Mouse (Mus musculus) brain, embryonic 18.5 days (tissue): ENCODE measurements around the gene 4930519P11Rik.
A peak's percentile ranks its signal among the peaks of the same experiment; 100 is the strongest.

Source experiments
- DNase-seq: peaks from one replicate; pipeline ENCODE4 v3.0.0-alpha.2; 2012; ENCODE audit warnings: low read depth, low spot score

4930519P11Rik gene

DNA sequence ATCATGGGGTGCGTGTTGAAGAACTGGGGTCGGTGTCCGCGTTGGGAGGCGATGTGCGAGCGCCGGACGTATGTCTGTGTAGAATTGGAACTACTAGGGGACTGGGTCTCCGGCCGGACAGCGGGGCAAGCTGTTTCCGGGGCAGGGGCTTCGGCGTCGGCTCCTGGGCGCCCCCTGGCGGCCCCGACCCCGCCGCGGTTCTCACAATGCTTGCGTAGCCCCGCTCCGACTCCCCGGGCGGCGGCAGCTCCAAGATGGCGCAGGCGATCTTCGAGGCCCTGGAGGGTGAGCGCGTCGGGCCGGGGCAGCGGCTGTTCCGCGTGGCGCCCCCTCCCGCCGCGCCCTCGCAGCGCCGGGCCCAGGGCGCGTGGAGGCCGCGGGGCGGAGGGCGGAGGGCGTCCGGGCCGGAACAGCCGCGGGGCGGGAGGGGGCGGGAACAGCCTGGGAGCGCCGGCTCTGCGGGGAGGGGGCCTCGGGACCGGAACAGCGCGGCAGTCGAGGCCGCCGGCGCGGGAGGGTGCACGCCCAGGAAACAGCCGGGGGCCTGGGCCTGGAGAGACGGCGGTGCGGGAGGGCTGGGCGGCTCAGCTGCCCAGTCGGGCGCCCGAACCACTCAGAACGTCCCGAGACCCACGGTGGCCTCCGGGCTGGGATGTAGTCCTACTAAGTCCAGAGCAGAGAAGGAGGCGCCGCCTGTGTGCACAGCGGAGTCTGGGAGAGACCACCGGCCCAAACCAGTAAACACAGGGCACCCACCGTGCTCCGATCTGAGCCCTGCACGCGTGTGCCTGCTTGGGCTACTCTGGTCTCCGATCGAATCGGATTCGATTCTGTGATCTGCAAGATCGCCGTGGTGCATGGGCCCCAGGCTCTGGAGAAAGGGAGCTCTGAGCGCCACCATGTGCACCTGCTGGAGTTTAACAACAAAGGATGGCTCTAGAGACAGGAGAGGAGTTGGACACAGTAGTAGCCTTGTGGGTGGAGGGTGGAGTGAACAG, at the start of gene 4930519P11Rik, which contains the start of gene Zfp341:
TSS of gene 4930519P11Rik (minus strand) at position 320 of the 998 bp plus-strand sequence.
TSS of gene Zfp341 (plus strand) at position 180 of the 998 bp plus-strand sequence.
- DNase-seq: peak; percentile 73

DNA sequence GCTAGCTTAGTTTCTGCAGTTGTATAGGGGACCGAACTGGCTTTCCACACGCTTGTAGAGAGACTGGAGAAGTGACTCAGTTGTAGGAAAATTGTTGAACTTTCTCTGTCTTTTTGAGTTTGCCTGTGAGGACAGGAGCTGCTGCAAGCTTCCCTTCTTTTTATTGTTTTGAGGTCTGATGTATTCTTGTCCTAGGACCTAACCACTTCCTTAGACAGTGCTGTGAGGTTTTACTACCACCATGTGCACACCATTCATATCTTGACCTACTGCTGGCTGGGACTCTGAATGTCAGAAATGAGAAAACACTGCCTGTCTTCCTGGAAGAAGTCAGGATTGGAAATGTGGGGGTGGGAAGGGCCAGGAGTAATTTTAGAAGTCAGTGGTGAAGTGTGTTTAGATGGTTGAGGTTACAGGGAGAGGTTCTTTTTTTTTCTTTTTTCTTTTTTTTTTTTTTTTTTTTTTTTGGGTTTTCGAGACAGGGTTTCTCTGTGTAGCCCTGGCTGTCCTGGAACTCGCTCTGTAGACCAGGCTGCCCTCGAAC, 46.4 kb upstream of the 4930519P11Rik start:
- no peak for DNase-seq

DNA sequence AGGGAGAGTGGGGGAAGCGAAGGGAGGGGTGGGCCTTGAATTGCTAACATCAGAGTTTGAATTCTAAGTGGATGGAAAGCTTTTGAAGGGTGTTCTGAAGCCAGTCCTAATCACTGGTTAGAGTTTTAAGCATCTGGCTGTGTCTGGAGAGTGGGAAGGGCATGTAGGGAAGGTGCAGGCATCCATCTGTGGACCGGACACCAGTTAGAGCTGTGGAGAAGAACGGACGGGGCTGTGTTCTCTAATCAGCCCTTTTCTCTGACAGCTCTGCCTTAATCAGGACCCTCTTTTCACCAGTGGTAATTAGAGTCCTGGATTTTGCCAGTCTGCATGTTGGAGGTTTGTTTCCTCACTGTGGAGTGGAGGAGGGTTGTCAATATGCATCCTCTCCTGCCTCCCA, 45.8 kb upstream of the 4930519P11Rik start:
- DNase-seq: no peak

DNA sequence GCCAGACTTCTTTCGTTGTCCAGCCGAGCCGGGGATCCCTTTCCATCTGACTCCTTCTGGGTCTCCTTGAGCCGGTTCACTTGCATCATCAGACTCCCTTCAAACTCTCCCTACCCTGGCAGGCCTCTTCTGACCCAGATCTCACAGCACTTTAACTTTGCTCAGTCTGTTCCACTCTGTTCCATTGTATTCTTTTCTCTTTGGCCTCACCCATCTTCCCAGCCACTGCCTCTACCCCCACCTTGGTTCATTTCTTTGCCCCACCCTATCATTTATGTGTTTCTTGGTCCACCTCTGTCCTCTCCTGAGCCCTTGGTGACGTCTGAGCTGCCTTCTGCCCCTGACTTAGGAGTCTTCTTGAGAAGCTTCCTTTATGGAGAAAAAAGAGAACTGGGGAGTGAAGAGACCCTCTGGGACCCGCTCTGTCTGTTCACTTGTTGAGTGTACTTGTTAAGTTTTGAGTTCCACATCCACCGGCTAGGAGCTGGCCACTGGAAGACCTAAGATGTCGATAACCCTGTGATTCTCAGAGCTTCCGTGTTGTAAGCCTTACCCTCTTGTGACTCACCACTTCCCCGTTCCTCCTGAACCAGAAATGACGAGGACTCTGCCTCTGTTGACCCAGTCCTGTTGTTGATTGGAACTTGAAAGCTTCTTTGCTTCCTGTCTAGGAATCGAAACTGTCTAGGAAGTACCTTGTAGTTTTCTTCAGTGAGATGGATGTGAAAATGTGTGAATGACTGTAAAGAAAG, 44.4 kb upstream of the 4930519P11Rik start:
- DNase-seq: no peak

DNA sequence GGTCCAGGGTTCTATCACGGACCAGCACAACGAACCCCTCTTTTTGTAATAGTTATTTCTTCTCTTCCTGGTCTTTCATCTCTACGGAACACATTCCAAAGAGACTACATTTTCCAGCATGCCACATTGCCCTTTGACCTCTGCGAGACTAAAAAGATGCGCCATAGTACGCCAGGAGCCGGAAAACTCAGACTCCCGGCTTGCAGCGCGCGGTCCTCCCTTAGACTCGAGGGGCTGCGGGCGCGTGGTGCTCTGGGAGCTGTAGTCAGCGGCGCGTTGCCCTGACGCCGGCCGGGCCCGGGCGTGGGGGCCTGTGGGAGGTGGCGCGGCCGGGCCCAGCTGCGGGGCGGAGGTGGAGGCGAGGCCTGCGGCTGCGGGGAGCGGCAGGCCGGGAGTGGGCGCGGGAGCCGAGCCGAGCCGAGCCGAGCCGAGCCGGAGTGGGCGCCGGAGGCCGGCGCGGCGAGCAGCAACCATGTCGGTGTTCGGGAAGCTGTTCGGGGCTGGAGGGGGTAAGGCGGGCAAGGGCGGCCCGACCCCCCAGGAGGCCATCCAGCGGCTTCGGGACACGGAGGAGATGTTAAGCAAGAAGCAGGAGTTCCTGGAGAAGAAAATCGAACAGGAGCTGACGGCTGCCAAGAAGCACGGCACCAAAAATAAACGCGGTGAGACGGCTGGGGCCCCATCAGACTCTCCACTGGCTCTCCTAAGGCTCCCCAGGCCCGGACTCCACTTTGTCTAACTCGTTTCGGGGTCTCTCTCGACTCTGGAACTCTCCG, 43.7 kb upstream of the 4930519P11Rik start:
- DNase-seq: peak; percentile 97

DNA sequence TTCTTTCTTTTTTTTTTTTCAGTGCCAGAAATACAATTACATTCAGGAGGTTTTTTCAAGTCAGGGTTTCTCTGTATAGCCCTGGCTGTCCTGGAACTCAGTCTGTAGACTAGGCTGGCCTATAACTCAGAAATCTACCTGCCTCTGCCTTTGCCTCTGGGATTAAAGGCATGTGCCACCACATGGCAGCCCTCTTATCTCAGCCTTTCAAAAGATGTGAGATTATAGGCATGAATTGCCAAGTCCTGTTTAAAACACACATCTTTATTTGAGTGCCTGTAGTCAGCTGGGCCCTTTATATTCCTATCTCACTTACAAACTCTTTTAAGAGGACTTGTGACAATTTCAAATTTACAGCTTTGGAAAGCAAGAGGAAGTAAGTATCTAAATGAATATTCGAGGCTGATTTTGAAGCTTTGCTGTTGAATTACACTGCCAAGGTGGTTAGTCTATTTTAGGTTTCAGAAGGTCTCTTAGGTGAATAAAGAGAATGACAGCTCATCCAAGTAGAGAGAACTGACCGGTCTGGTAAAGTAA, 42.7 kb upstream of the 4930519P11Rik start:
- no peak for DNase-seq

DNA sequence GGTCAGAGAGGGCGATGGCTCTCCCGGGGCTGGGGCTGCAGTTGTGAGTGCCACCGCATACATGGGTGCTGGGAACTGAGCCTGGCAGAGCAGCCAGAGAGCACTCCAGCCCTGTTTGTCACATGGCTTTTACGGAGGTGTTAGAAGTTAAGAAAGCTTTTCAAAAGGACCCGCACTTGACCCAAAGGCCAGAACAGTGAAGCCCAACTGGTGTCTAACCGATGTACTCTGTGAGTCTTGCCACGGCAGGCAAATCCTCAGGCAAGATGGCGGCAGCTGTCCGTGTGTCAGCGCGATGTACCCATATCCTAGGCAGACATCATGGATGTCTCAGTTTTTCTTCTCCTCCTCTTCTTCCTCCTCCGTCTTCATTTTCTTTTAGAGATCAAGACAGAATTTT, 41.7 kb upstream of the 4930519P11Rik start:
- no peak for DNase-seq

DNA sequence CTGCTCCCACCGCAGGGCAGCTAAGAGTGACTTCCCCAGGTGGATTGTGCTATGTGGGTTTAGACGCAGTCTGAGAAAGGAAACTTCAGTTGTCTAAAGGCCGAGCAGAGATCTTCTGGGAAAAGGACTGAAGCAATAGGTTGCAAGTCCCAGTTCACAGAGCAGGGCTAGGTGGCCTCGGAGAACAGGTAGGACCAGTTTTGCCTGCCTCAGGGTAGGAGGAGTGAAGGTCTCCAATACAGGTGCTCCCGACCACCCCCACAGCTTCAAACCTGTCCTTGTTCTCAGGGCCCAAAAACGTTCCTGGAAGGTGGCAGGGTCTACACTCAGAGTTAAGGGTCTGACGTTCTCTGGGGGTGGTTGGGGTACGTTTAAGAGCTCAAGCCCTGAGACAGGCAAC, 38.1 kb upstream of the 4930519P11Rik start, which contains the start of gene Chmp4b:
TSS of gene Chmp4b (plus strand) at position 343 of the 400 bp plus-strand sequence.
- DNase-seq: no peak

DNA sequence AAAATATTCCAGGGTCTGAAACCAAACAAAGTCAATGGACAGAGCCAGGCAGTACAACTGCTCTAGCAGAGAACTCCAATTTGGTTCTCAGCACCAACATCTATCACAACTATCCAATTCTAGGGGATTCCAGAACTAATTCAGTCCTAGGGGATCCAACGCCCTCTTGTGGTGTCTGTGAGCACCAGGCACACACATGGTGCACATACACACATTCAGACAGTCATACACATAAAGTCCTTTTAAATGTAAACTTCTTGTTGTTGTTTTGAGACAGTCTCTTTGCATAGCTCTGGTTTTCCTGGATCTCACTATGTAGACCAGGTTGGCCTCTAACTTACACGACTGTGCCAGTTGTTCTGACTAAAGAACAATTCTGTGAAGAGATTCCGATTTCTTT, 37.2 kb upstream of the 4930519P11Rik start:
- no peak for DNase-seq

DNA sequence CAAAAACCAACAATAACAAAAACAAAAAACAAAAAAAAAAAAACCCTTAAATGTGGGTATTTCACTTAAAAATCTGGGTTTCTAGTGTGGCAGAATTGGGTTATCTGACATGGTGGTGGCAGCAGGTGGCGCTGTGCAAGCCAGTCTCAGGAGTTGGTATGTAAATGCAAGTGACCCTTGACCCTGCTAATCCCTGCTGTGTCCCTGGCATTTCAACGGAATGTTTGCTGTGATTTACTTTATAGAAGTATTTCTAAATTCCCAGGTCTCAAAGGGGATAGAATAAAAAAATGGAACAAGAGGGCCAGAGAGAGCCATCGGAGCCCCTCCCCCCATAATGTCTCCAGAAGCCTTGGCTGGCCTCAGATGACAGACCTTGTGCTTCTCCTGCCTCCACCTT, 34.8 kb upstream of the 4930519P11Rik start:
- no peak for DNase-seq

DNA sequence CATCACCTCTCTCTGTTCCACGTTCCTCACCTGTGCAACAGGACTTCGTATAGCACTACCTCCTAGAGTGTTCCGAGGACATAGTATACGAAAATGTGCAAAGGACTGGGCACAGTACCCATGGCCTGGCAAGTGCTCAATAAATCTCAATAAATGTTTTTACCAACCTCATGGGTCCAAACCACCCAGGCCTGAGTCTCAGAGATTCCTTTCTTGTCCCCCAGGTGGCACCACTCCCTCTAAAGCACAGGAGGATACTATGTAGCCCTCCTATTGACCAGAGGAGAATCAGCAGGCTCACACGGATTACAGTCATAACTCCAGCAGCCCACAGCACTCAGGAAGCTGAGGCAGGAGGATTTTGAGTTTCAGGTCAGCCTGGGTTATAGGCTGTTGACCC, 33.4 kb upstream of the 4930519P11Rik start:
- no peak for DNase-seq

DNA sequence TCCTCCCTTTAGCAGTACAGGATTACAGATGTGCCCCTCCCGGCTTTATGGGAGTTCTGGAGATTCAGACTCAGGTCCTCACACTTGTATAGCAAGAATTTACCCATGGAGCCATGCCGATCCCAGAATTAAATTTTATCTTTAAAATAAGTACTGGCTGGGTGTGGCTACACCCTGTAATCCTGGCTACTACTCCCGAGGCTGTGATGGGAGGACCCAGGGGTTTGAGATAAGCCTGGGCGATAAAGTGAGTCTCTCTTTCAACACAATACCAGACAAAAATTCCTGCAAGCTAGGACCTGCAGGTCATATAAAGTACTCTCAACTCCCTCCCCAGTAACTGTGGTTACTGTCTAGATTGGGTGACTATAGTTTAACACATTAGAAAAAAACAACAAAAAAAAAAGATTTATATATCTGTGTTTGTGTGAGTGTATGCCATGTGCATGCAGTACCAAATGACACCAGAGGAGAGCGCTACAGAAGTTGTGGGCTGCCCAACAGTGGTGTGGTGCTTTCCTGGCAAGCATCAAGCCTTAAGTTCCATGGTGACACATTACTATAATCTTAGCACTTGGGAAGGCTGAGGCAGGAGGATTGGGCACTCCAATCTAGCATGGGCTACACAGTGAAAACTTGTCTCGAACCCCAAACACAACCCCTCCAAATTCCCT, 29.6 kb upstream of the 4930519P11Rik start:
- DNase-seq: no peak

DNA sequence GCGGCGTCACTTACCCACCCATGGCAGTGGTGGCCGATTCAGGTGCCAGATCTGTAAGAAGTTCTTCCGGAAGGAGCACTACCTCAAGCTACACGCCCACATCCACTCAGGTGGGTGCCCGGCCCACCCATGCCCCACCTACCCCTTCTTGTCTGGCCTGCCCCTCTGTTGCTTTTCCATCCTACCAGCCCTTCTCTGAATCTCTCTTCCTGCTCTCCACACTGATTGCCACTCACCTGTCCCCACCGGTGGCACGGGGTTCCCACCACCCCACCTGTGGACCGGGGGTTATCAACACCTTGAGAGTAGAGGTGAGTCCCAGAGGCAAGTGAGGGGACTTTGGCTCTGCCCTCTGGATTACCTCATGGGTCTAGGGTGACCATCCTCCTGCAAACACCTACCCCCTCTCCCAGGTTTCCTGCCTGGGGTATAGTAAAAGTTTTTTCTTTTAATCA, 28.8 kb upstream of the 4930519P11Rik start:
- DNase-seq: no peak

DNA sequence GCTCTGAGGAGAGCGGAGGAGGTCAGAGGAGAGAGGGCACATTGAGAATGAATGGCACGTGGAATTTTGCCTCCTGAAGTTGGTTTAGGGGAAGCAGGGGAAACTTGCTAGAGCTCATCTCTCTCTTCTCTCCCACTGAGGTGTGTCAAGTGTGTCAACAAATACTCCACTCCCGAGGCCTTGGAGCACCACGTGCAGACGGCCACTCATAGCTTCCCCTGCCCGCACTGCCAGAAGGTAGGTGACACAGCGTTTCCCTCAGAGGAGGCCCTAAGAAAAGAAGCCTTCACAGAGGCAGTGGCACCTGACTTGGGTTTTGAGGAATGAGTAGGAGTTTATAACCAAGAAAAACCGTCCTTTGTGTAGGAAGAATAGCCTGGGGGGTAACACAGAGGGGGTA, 27.9 kb upstream of the 4930519P11Rik start:
- no peak for DNase-seq

DNA sequence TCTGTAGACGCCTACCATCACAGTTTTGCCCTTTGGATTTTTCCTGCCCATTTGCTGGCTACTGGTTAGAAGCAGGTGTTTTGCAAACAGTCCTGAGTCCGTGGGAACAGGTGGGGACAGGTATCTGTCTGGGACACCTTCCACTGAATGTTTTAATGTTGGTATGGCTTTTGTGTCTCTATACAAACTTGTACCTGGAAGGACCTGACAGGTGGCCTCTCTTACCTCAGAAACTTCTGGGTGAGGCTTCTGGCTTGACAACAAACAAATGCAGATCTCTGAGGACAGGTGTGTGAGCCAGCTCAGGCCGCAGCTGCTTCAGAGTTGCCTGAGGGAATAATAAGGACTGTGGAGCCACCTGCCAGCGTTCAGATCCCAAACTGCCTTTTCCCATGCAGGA, 25.9 kb upstream of the 4930519P11Rik start:
- no peak for DNase-seq

DNA sequence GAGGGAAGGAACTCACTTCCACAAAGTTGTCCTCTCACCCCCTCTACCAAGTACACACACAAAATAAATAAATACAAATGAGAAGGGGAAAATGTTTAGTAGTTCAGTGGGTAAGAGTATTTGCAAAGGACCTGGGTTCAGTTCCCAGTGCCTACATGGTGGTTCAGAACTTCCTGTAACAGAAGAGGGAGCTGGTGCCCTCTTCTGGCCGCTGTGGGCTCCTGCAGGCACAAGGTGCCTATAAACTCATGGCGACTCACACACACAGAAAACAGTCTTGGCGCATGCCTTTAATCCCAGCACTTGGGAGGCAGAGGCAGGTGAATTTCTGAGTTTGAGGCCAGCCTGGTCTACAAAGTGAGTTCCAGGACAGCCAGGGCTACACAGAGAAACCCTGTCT, 25.3 kb upstream of the 4930519P11Rik start:
- no peak for DNase-seq

DNA sequence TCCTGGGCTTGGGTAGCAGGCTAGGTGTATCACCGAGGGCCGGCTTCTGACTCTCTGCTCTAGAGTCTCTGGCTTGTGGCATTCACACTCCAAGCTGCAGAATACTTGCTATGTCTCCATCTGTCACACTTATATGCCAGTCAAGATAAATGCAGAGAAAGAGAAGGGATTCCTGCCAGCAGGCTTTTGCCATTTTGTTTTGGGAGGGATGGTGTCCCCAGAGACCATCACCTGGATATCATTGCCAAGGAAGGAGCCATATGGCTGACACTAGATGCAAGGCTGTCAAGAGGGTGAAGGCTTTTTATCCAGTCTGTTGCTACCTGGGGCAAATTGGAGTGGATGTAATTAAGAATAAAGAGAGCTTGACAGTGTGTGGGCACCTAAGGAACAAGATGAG, 22.6 kb upstream of the 4930519P11Rik start:
- no peak for DNase-seq

DNA sequence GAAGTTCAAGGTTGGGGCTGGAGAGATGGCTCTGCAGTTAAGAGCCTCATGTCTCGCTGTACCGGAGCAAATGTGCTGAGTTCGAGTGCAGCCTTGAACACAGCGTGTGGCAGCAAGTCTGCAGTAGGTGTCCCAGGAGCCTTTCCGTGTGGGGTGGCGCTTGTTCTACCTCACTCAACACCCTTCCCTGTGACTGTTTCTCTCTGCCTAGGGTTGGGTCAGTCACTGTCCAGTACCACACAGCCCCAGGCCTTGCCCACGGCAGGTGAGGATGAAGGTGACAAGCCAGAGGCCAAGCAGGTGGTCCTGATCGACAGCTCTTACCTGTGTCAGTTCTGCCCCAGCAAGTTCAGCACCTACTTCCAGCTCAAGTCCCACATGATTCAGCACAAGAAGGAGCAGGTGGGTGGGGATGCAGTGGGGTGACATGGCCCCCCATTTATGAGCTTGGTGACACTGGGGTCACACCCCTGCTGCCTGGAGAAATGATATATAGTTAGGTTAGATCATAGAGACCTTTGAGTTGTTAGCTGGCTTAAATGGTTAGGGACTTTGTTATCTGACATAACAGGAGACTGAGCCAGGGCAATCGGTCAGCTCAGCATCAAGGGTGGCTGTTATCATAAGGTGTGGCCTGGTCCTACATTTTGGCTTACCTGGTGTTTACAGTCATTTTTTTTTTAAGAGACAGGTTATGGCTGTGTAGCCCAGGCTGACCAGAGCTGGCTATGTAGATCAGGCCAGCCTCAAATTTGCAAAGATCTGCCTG, 20.8 kb upstream of the 4930519P11Rik start:
- DNase-seq: no peak

DNA sequence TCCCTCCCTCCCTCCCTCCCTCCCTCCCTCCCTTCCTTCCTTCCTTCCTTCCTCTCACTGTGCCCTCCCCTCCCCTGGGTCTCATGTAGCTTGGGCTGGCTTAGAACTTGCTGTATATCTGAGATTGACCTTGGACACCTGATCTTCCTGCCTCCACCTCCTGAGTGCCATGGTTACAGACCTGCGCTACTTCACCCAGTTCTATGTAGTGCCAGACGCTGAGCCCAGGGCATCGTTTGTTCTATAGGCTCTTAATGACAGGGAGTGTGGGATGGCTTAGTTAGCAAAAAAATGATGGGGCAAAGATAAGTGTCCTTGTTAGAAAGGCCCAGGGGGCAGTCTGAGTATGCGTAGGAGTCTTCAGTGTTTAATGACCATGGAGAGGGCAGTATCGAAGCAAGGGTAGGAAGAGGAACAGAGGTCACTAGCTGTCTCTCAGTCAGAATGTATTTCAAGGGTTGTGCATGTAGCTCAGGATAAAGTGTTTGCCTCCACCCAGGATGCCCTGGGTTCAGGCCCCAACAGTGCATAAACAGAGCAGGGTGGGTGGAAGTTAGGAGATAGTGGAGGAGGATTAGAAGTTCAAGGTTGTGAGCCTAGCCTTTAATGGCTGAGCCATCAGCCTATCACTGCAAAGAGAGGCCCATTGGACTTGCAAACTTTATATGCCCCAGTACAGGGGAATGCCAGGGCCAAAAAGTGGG, 20.0 kb upstream of the 4930519P11Rik start:
- no peak for DNase-seq
